Mouse (Mus musculus) limb, embryonic 12.5 days (tissue): ENCODE measurements around the gene Cant1. TPM values are rescaled to one million over a fixed set of nuclear protein-coding genes. Genes with fewer than 3 reads are reported as not detected.
A peak's percentile ranks its signal among the peaks of the same experiment; 100 is the strongest.

Experiments
- ATAC-seq: fragments of 200-750 bp; cut with Nextera tagmentation; 2 replicates; pipeline ENCODE4 v1.8.0; 2017; ENCODE audit warnings: low read depth, moderate TSS enrichment; ENCODE audit not compliant: insufficient number of reproducible peaks, insufficient read depth, low FRiP score, low TSS enrichment
- H3K27ac ChIP-seq: fragments of 300-500 bp; sonication (generic); 2 replicates; pipeline ENCODE4 v1.5.1; 2016; ENCODE audit warnings: mild to moderate bottlenecking, moderate library complexity
- H3K27me3 ChIP-seq: fragments of 300-500 bp; sonication (generic); 2 replicates; pipeline ENCODE4 v1.6.1; 2016; ENCODE audit warnings: mild to moderate bottlenecking, moderate library complexity
- H3K36me3 ChIP-seq: fragments of 300-500 bp; sonication (generic); 2 replicates; pipeline ENCODE4 v1.6.1; 2016; ENCODE audit warnings: mild to moderate bottlenecking, moderate library complexity
- H3K4me1 ChIP-seq: fragments of 300-500 bp; sonication (generic); replicated peaks from 2 replicates; pipeline ENCODE4 v1.6.1; 2016
- H3K4me2 ChIP-seq: fragments of 300-500 bp; sonication (generic); 2 replicates; pipeline ENCODE4 v1.6.1; 2016; ENCODE audit warnings: mild to moderate bottlenecking, moderate library complexity
- H3K4me3 ChIP-seq: fragments of 300-500 bp; sonication (generic); replicated peaks from 2 replicates; pipeline ENCODE4 v1.5.1; 2016; ENCODE audit warnings: mild to moderate bottlenecking
- H3K9ac ChIP-seq: fragments of 300-500 bp; sonication (generic); replicated peaks from 2 replicates; pipeline ENCODE4 v1.6.1; 2016; ENCODE audit warnings: mild to moderate bottlenecking, moderate library complexity
- H3K9me3 ChIP-seq: fragments of 300-500 bp; sonication (generic); 2 replicates; pipeline ENCODE4 v1.6.1; 2016; ENCODE audit warnings: mild to moderate bottlenecking, moderate library complexity
- WGBS: fragments of 180-500 bp; shearing (Covaris S2); methylation state at CpG from one replicate; pipeline ENCODE4 v1.1.7; 2016; 5-methylcytosine and 5-hydroxymethylcytosine counted together
- polyA plus RNA-seq: library from polyadenylated mRNA; unstranded; fragments of >200 nt; fragmentation: Nextera tagmentation; extraction: Ambion mirVana; gene quantifications from 2 replicates; pipeline ENCODE4 v1.2.1, GENCODE M21; 2016

Gene Cant1
- polyA plus RNA-seq, 1 experiment from 2014 or later = 32.0 TPM

GRCm38 (mm10) chr11:118416046-118416445 lies 2.8 kb downstream of the Cant1 start:
- WGBS = 86% methylated on average over 7 of the region's 7 CpGs
- Histone ChIP-seq H3K27me3 (no peaks in the 10 kb centered on the region), H3K9me3 (no peaks in the 10 kb centered on the region), H3K4me2 (no peak overlapping the region), H3K9ac (no peak overlapping the region), H3K4me1 (peaks cover 20% of the 10 kb centered on the region), H3K4me3 (no peak overlapping the region), H3K36me3 (peaks cover 59% of the 10 kb centered on the region), H3K27ac (no peak overlapping the region)
- ATAC-seq = no peak

- WGBS = 90% methylated on average over 6 of the region's 6 CpGs
- ATAC-seq = no peak
- H3K9ac ChIP-seq = no peak overlapping the region
- H3K9me3 ChIP-seq = no peaks in the 10 kb centered on the region
- H3K4me3 ChIP-seq = no peak overlapping the region
- H3K4me2 ChIP-seq = no peak overlapping the region
- no peak overlapping the region for H3K27ac ChIP-seq
- no peaks in the 10 kb centered on the region for H3K27me3 ChIP-seq
- peaks cover 63% of the 10 kb centered on the region for H3K36me3 ChIP-seq
- peaks cover 20% of the 10 kb centered on the region for H3K4me1 ChIP-seq
Measured at GRCm38 (mm10) chr11:118415630-118416029, 3.3 kb downstream of the Cant1 start.

- Histone ChIP-seq H3K36me3 (peaks cover 76% of the 10 kb centered on the region), H3K4me1 (peaks cover 15% of the 10 kb centered on the region), H3K9ac (no peak overlapping the region), H3K27ac (no peak overlapping the region), H3K9me3 (no peaks in the 10 kb centered on the region), H3K4me3 (no peak overlapping the region), H3K4me2 (no peak overlapping the region), H3K27me3 (no peaks in the 10 kb centered on the region)
- WGBS = 87% methylated on average over 5 of the region's 5 CpGs
- ATAC-seq = no peak
Measured at GRCm38 (mm10) chr11:118414270-118414669, 4.6 kb downstream of the Cant1 start.

GRCm38 (mm10) chr11:118413055-118413454 lies 5.8 kb downstream of the Cant1 start:
- H3K4me1 ChIP-seq = peaks cover 11% of the 10 kb centered on the region
- peaks cover 89% of the 10 kb centered on the region for H3K36me3 ChIP-seq
- H3K27me3 ChIP-seq = no peaks in the 10 kb centered on the region
- no peak overlapping the region for H3K4me2 ChIP-seq
- 82% methylated on average over 4 of the region's 4 CpGs for WGBS
- no peak overlapping the region for H3K27ac ChIP-seq
- H3K9ac ChIP-seq = 0 out of 2 replicates have a peak overlapping the region, but pooled peaks have one; percentile 1
- no peak for ATAC-seq
- H3K9me3 ChIP-seq = no peaks in the 10 kb centered on the region
- H3K4me3 ChIP-seq = no peak overlapping the region

GRCm38 (mm10) chr11:118412601-118413000 lies 6.3 kb downstream of the Cant1 start:
- ATAC-seq = no peak
- Histone ChIP-seq H3K4me1 (peaks cover 7% of the 10 kb centered on the region), H3K4me2 (no peak overlapping the region), H3K4me3 (no peak overlapping the region), H3K9me3 (no peaks in the 10 kb centered on the region), H3K9ac (0 out of 2 replicates have a peak overlapping the region, but pooled peaks have one; percentile 1), H3K27ac (no peak overlapping the region), H3K27me3 (no peaks in the 10 kb centered on the region), H3K36me3 (peaks cover 93% of the 10 kb centered on the region)
- 90% methylated on average over 2 of the region's 2 CpGs for WGBS

GRCm38 (mm10) chr11:118411271-118411670 lies 7.6 kb downstream of the Cant1 start:
- no peak overlapping the region for H3K9ac ChIP-seq
- no peak overlapping the region for H3K4me2 ChIP-seq
- H3K36me3 ChIP-seq = peaks cover 98% of the 10 kb centered on the region
- no peaks in the 10 kb centered on the region for H3K27me3 ChIP-seq
- no peak for ATAC-seq
- 92% methylated on average over 8 of the region's 8 CpGs for whole genome bisulfite sequencing
- H3K9me3 ChIP-seq = no peaks in the 10 kb centered on the region
- H3K4me3 ChIP-seq = no peak overlapping the region
- no peaks in the 10 kb centered on the region for H3K4me1 ChIP-seq
- H3K27ac ChIP-seq = no peak overlapping the region

GRCm38 (mm10) chr11:118410479-118410878 lies 8.4 kb downstream of the Cant1 start:
- Histone ChIP-seq H3K36me3 (peaks cover 98% of the 10 kb centered on the region), H3K4me1 (no peaks in the 10 kb centered on the region), H3K4me2 (no peak overlapping the region), H3K27me3 (no peaks in the 10 kb centered on the region), H3K9me3 (no peaks in the 10 kb centered on the region), H3K4me3 (no peak overlapping the region), H3K9ac (no peak overlapping the region), H3K27ac (no peak overlapping the region)
- ATAC-seq = no peak
- 92% methylated on average over 10 of the region's 10 CpGs for WGBS

GRCm38 (mm10) chr11:118410073-118410444 lies 8.8 kb downstream of the Cant1 start:
- Histone ChIP-seq H3K4me2 (no peak overlapping the region), H3K27ac (no peak overlapping the region), H3K4me3 (no peak overlapping the region), H3K9ac (no peak overlapping the region), H3K27me3 (no peaks in the 10 kb centered on the region), H3K4me1 (no peaks in the 10 kb centered on the region), H3K36me3 (peaks cover 98% of the 10 kb centered on the region), H3K9me3 (no peaks in the 10 kb centered on the region)
- 79% methylated on average over 1 of the region's 1 CpGs for WGBS
- no peak for ATAC-seq

GRCm38 (mm10) chr11:118409106-118410072 lies 9.5 kb downstream of the Cant1 start:
- H3K4me2 ChIP-seq = no peak overlapping the region
- no peaks in the 10 kb centered on the region for H3K9me3 ChIP-seq
- H3K36me3 ChIP-seq = peaks cover 94% of the 10 kb centered on the region
- no peak for ATAC-seq
- H3K4me3 ChIP-seq = no peak overlapping the region
- no peaks in the 10 kb centered on the region for H3K4me1 ChIP-seq
- H3K9ac ChIP-seq = 0 out of 2 replicates have a peak overlapping the region, but pooled peaks have one; percentile 23
- no peaks in the 10 kb centered on the region for H3K27me3 ChIP-seq
- H3K27ac ChIP-seq = 0 out of 2 replicates have a peak overlapping the region, but pooled peaks have one; percentile 12
- WGBS = 80% methylated on average over 12 of the region's 12 CpGs

GRCm38 (mm10) chr11:118408051-118408740 lies 10.7 kb downstream of the Cant1 start:
- ATAC-seq = no peak
- Histone ChIP-seq H3K9me3 (no peaks in the 10 kb centered on the region), H3K4me3 (no peak overlapping the region), H3K27me3 (no peaks in the 10 kb centered on the region), H3K9ac (no peak overlapping the region), H3K27ac (no peak overlapping the region), H3K36me3 (peaks cover 83% of the 10 kb centered on the region), H3K4me1 (no peaks in the 10 kb centered on the region), H3K4me2 (no peak overlapping the region)
- WGBS = 76% methylated on average over 18 of the region's 18 CpGs

- Histone ChIP-seq H3K9ac (no peak overlapping the region), H3K4me3 (no peak overlapping the region), H3K4me2 (no peak overlapping the region), H3K27me3 (no peaks in the 10 kb centered on the region), H3K27ac (no peak overlapping the region), H3K36me3 (peaks cover 76% of the 10 kb centered on the region), H3K9me3 (no peaks in the 10 kb centered on the region), H3K4me1 (no peaks in the 10 kb centered on the region)
- WGBS = 77% methylated on average over 23 of the region's 23 CpGs
- ATAC-seq = no peak
Measured at GRCm38 (mm10) chr11:118407318-118407910, 11.5 kb downstream of the Cant1 start.
